Mouse (Mus musculus) stomach, postnatal 0 days (tissue): Measurements from ENCODE around the gene Tspan18. TPM values are rescaled to one million over a fixed set of nuclear protein-coding genes. Genes with fewer than 3 reads are reported as not detected.

Experiments
- ATAC-seq: fragments of 200-750 bp; cut with Nextera tagmentation; 2 replicates; pipeline ENCODE4 v1.8.0; 2017; ENCODE audit not compliant: low FRiP score, low TSS enrichment
- DNase-seq: peaks from one replicate; pipeline ENCODE4 v3.0.0-alpha.2; 2016; ENCODE audit warnings: low spot score
- H3K27ac ChIP-seq: fragments of 300-500 bp; sonication (generic); replicated peaks from 2 replicates; pipeline ENCODE4 v1.5.1; 2014; ENCODE audit warnings: mild to moderate bottlenecking, control low read depth
- H3K27me3 ChIP-seq: fragments of 300-500 bp; sonication (generic); 2 replicates; pipeline ENCODE4 v1.6.1; 2014; ENCODE audit warnings: low read length; ENCODE audit not compliant: control insufficient read depth, insufficient read depth
- H3K36me3 ChIP-seq: fragments of 300-500 bp; sonication (generic); 2 replicates; pipeline ENCODE4 v1.6.1; 2014; ENCODE audit warnings: low read length, mixed read lengths; ENCODE audit not compliant: control insufficient read depth, insufficient read depth
- H3K4me1 ChIP-seq: fragments of 300-500 bp; sonication (generic); replicated peaks from 2 replicates; pipeline ENCODE4 v1.6.1; 2014; ENCODE audit warnings: antibody characterized with exemption; ENCODE audit not compliant: control insufficient read depth, insufficient read depth
- H3K4me2 ChIP-seq: fragments of 300-500 bp; sonication (generic); replicated peaks from 2 replicates; pipeline ENCODE4 v1.6.1; 2014; ENCODE audit warnings: low read depth, mild to moderate bottlenecking, control low read depth, moderate library complexity
- H3K4me3 ChIP-seq: fragments of 300-500 bp; sonication (generic); 2 replicates; pipeline ENCODE4 v1.5.1; 2014; ENCODE audit warnings: low read depth, low read length, control low read depth
- H3K9ac ChIP-seq: fragments of 300-500 bp; sonication (generic); 2 replicates; pipeline ENCODE4 v1.6.1; 2014; ENCODE audit warnings: mild to moderate bottlenecking, low read length, control low read depth, mixed read lengths
- H3K9me3 ChIP-seq: fragments of 300-500 bp; sonication (generic); 2 replicates; pipeline ENCODE4 v1.6.1; 2016; ENCODE audit warnings: low read length; ENCODE audit not compliant: control insufficient read depth
- CTCF ChIP-seq: IDR thresholded peaks from 2 replicates; pipeline ENCODE4 v1.5.1; 2016; ENCODE audit warnings: antibody characterized with exemption, low read depth, mild to moderate bottlenecking, moderate library complexity
- EP300 ChIP-seq: optimal IDR thresholded peaks from 2 replicates; pipeline ENCODE3; 2016; ENCODE audit warnings: antibody characterized with exemption
- WGBS: fragments of 180-500 bp; shearing (Covaris S2); extraction: QIAGEN DNeasy Blood & Tissue Kit; methylation state at CpG from one replicate; pipeline ENCODE4 v1.1.7; 2014; 5-methylcytosine and 5-hydroxymethylcytosine counted together
- polyA plus RNA-seq: library from polyadenylated mRNA; unstranded; fragments of >200 nt; fragmentation: Nextera tagmentation; extraction: Ambion mirVana; gene quantifications from 2 replicates; pipeline ENCODE4 v1.2.1, GENCODE M21; 2015

Gene Tspan18
- polyA plus RNA-seq, 1 experiment from 2014 or later, result 8.7 TPM

- WGBS, result 68% methylated on average over 3 of the region's 3 CpGs
- Histone ChIP-seq H3K27ac (no peak overlapping the region), H3K9me3 (no peaks in the 10 kb centered on the region), H3K36me3 (no peaks in the 10 kb centered on the region), H3K27me3 (no peaks in the 10 kb centered on the region), H3K4me2 (no peak overlapping the region), H3K4me1 (no peaks in the 10 kb centered on the region), H3K9ac (no peak overlapping the region), H3K4me3 (no peak overlapping the region)
- no peak for DNase-seq
- ATAC-seq, result no peak
- TF ChIP-seq EP300 (no peak), CTCF (no peak)
These were observed 65.5 kb downstream of the Tspan18 start for GRCm38 (mm10) chr2:93268711-93269270.

GRCm38 (mm10) chr2:93267791-93268190, 66.5 kb downstream of the Tspan18 start:
- no peak overlapping the region for H3K4me2 ChIP-seq
- H3K9me3 ChIP-seq, result no peaks in the 10 kb centered on the region
- ATAC-seq, result peak; percentile 27; the same call in 1 of the 2 replicates
- TF ChIP-seq CTCF (no peak), EP300 (no peak)
- H3K4me3 ChIP-seq, result no peak overlapping the region
- H3K4me1 ChIP-seq, result no peaks in the 10 kb centered on the region
- WGBS, result 59% methylated on average over 4 of the region's 4 CpGs
- DNase-seq, result no peak
- no peaks in the 10 kb centered on the region for H3K27me3 ChIP-seq
- no peak overlapping the region for H3K27ac ChIP-seq
- no peaks in the 10 kb centered on the region for H3K36me3 ChIP-seq
- no peak overlapping the region for H3K9ac ChIP-seq

GRCm38 (mm10) chr2:93266565-93267169, 67.6 kb downstream of the Tspan18 start:
- no peak overlapping the region for H3K27ac ChIP-seq
- no peak overlapping the region for H3K4me3 ChIP-seq
- no peaks in the 10 kb centered on the region for H3K4me1 ChIP-seq
- no peak overlapping the region for H3K9ac ChIP-seq
- H3K27me3 ChIP-seq, result no peaks in the 10 kb centered on the region
- ATAC-seq (no peak), DNase-seq (no peak)
- H3K9me3 ChIP-seq, result no peaks in the 10 kb centered on the region
- WGBS, result 71% methylated on average over 7 of the region's 7 CpGs
- no peaks in the 10 kb centered on the region for H3K36me3 ChIP-seq
- no peak for TF ChIP-seq EP300
- H3K4me2 ChIP-seq, result no peak overlapping the region

GRCm38 (mm10) chr2:93262291-93263285, 71.7 kb downstream of the Tspan18 start:
- ATAC-seq (no peak), DNase-seq (no peak)
- Histone ChIP-seq H3K4me2 (no peak overlapping the region), H3K4me1 (no peaks in the 10 kb centered on the region), H3K27ac (no peak overlapping the region), H3K36me3 (no peaks in the 10 kb centered on the region), H3K9me3 (no peaks in the 10 kb centered on the region), H3K9ac (no peak overlapping the region), H3K4me3 (no peak overlapping the region), H3K27me3 (no peaks in the 10 kb centered on the region)
- no peak for TF ChIP-seq CTCF
- no peak for TF ChIP-seq EP300
- 76% methylated on average over 5 of the region's 5 CpGs for WGBS

GRCm38 (mm10) chr2:93261521-93262290, 72.6 kb downstream of the Tspan18 start:
- ATAC-seq, result 0 out of 2 replicates have a peak, but pooled peaks have one; percentile 24
- no peaks in the 10 kb centered on the region for H3K36me3 ChIP-seq
- 0 out of 2 replicates have a peak overlapping the region, but pooled peaks have one; percentile 18 for H3K27ac ChIP-seq
- no peak overlapping the region for H3K4me3 ChIP-seq
- H3K4me2 ChIP-seq, result no peak overlapping the region
- no peaks in the 10 kb centered on the region for H3K4me1 ChIP-seq
- no peaks in the 10 kb centered on the region for H3K9me3 ChIP-seq
- WGBS, result 50% methylated on average over 6 of the region's 6 CpGs
- H3K27me3 ChIP-seq, result no peaks in the 10 kb centered on the region
- H3K9ac ChIP-seq, result no peak overlapping the region
- no peak for DNase-seq
- TF ChIP-seq EP300 (no peak), CTCF (no peak)
